Mouse (Mus musculus) small intestine, adult 2 months (tissue): ENCODE data around the gene Arhgap31. TPM values are rescaled to one million over a fixed set of nuclear protein-coding genes. Genes with fewer than 3 reads are reported as not detected.

Source experiments
- H3K27ac ChIP-seq: fragments of 200-500 bp; 2 replicates; pipeline ENCODE4 v1.5.1; 2012; ENCODE audit warnings: low read depth, low read length, control low read depth, inconsistent platforms; ENCODE audit not compliant: insufficient read depth
- H3K27me3 ChIP-seq: fragments of 200-500 bp; 2 replicates; pipeline ENCODE4 v1.6.1; 2012; ENCODE audit warnings: mild to moderate bottlenecking, moderate library complexity, low read length, inconsistent platforms; ENCODE audit not compliant: control insufficient read depth, insufficient read depth
- H3K36me3 ChIP-seq: fragments of 200-500 bp; 2 replicates; pipeline ENCODE4 v1.6.1; 2012; ENCODE audit warnings: mild to moderate bottlenecking, low read length, control low read depth, inconsistent platforms; ENCODE audit not compliant: control insufficient read depth, insufficient read depth
- H3K4me1 ChIP-seq: fragments of 200-500 bp; 2 replicates; pipeline ENCODE4 v1.6.1; 2012; ENCODE audit warnings: low read length, inconsistent platforms, mixed read lengths; ENCODE audit not compliant: control insufficient read depth, insufficient read depth, insufficient read length
- H3K4me3 ChIP-seq: fragments of 200-500 bp; 2 replicates; pipeline ENCODE4 v1.5.1; 2012; ENCODE audit warnings: low read depth, mild to moderate bottlenecking, control low read depth, inconsistent platforms, low read length, moderate library complexity
- CTCF ChIP-seq: fragments of 200-500 bp; IDR thresholded peaks from 2 replicates; pipeline ENCODE4 v1.5.1; 2012; ENCODE audit warnings: low read depth, mild to moderate bottlenecking, control low read depth, inconsistent platforms, low read length, moderate library complexity, mixed read lengths; ENCODE audit not compliant: insufficient replicate concordance, insufficient read length; ENCODE audit errors: extremely low read depth
- POLR2A ChIP-seq: fragments of 200-500 bp; IDR thresholded peaks from 2 replicates; pipeline ENCODE4 v1.6.1; 2012; ENCODE audit warnings: low read depth, mild to moderate bottlenecking, control low read depth, inconsistent platforms, low read length, moderate library complexity
- WGBS: fragments of 180-500 bp; shearing (Covaris S2); methylation state at CpG from one replicate; pipeline ENCODE4 v1.1.7; 2018; 5-methylcytosine and 5-hydroxymethylcytosine counted together
- polyA plus RNA-seq: library from polyadenylated mRNA; depleted of rRNA; stranded (reverse); fragments of >200 nt; gene quantifications from 2 replicates; pipeline ENCODE4 v1.2.3, GENCODE M21; 2012

The Arhgap31 gene
- polyA plus RNA-seq, 1 experiment, result 4.0 TPM

- H3K4me1 ChIP-seq, result peaks cover 2% of the 10 kb centered on the region; the same call in 1 of the 2 replicates
- TF ChIP-seq CTCF (no peak), POLR2A (no peak)
- no peaks in the 10 kb centered on the region for H3K27me3 ChIP-seq
- peaks cover 41% of the 10 kb centered on the region for H3K36me3 ChIP-seq
- no peak overlapping the region for H3K4me3 ChIP-seq
- WGBS, result 35% methylated on average over 12 of the region's 12 CpGs
- H3K27ac ChIP-seq, result no peak overlapping the region
Measured at GRCm38 (mm10) chr16:38592026-38592678, 120.9 kb downstream of the Arhgap31 start.

GRCm38 (mm10) chr16:38591506-38591905 lies 121.6 kb downstream of the Arhgap31 start:
- 72% methylated on average over 3 of the region's 3 CpGs for WGBS
- Histone ChIP-seq H3K36me3 (peaks cover 45% of the 10 kb centered on the region), H3K27ac (no peak overlapping the region), H3K4me1 (peaks cover 2% of the 10 kb centered on the region; the same call in 1 of the 2 replicates), H3K4me3 (no peak overlapping the region), H3K27me3 (no peaks in the 10 kb centered on the region)
- no peak for TF ChIP-seq POLR2A
- TF ChIP-seq CTCF, result no peak

- no peak overlapping the region for H3K4me3 ChIP-seq
- WGBS, result 89% methylated on average over 4 of the region's 4 CpGs
- no peak for TF ChIP-seq CTCF
- no peak for TF ChIP-seq POLR2A
Measured at GRCm38 (mm10) chr16:38587572-38587971, 125.5 kb downstream of the Arhgap31 start.

GRCm38 (mm10) chr16:38587163-38587562 lies 125.9 kb downstream of the Arhgap31 start:
- TF ChIP-seq POLR2A (no peak), CTCF (no peak)
- H3K4me1 ChIP-seq, result peaks cover under 1% of the 10 kb centered on the region; the same call in 1 of the 2 replicates
- H3K36me3 ChIP-seq, result peaks cover 63% of the 10 kb centered on the region
- no peak overlapping the region for H3K4me3 ChIP-seq
- no peak overlapping the region for H3K27ac ChIP-seq
- 90% methylated on average over 5 of the region's 5 CpGs for WGBS
- H3K27me3 ChIP-seq, result no peaks in the 10 kb centered on the region

More at GRCm38 (mm10) chr16:38587572-38587971, 125.5 kb downstream of the Arhgap31 start:
- Histone ChIP-seq H3K36me3 (peaks cover 63% of the 10 kb centered on the region), H3K27me3 (no peaks in the 10 kb centered on the region), H3K27ac (no peak overlapping the region), H3K4me1 (peaks cover 2% of the 10 kb centered on the region; the same call in 1 of the 2 replicates)

- Histone ChIP-seq H3K36me3 (peaks cover 65% of the 10 kb centered on the region), H3K27me3 (no peaks in the 10 kb centered on the region), H3K27ac (no peak overlapping the region), H3K4me1 (no peaks in the 10 kb centered on the region), H3K4me3 (no peak overlapping the region)
- TF ChIP-seq CTCF (no peak), POLR2A (no peak)
- WGBS, result 63% methylated on average over 5 of the region's 5 CpGs
Measured at GRCm38 (mm10) chr16:38585186-38585585, 127.9 kb downstream of the Arhgap31 start.

GRCm38 (mm10) chr16:38584761-38585160 lies 128.3 kb downstream of the Arhgap31 start:
- Histone ChIP-seq H3K27ac (no peak overlapping the region), H3K4me1 (no peaks in the 10 kb centered on the region), H3K36me3 (peaks cover 61% of the 10 kb centered on the region), H3K27me3 (no peaks in the 10 kb centered on the region), H3K4me3 (no peak overlapping the region)
- TF ChIP-seq CTCF, result no peak
- TF ChIP-seq POLR2A, result no peak
- 76% methylated on average over 7 of the region's 7 CpGs for WGBS

- H3K36me3 ChIP-seq, result peaks cover 39% of the 10 kb centered on the region
Measured at GRCm38 (mm10) chr16:38571481-38571880, 141.6 kb downstream of the Arhgap31 start.

More at GRCm38 (mm10) chr16:38571481-38571880, 141.6 kb downstream of the Arhgap31 start:
- Histone ChIP-seq H3K4me1 (no peaks in the 10 kb centered on the region), H3K27ac (no peak overlapping the region), H3K4me3 (no peak overlapping the region), H3K27me3 (no peaks in the 10 kb centered on the region)
- WGBS, result 90% methylated on average over 3 of the region's 3 CpGs
- no peak for TF ChIP-seq CTCF
- no peak for TF ChIP-seq POLR2A
